Mouse (Mus musculus) heart, postnatal 36 days (tissue): Measurements from ENCODE around the gene Lpcat3. TPM values are rescaled to one million over a fixed set of nuclear protein-coding genes. Genes with fewer than 3 reads are reported as not detected.

ENCODE experiments used
- DNase-seq, 2 experiments: peaks; one replicate each; pipeline ENCODE4 v3.0.0; 2021 to 2022
- intact Hi-C: fragments of 180-260 bp; cut with DNase I; formaldehyde crosslinking; loops from one replicate; pipeline ENCODE4 v1.15.1; 2025
- microRNA-seq, 2 experiments: library from miRNA; unstranded; fragments of <30 nt; microRNA quantifications; one replicate each; pipeline ENCODE4 v1.2.0; 2021; ENCODE audit warnings: borderline number of aligned reads in 2 of 2
- total RNA-seq, 2 experiments: library from RNA; stranded (reverse); gene quantifications; 2 replicates each; pipeline ENCODE4 v1.2.3; 2021

Lpcat3 gene
- total RNA-seq, 2 experiments from 2014 or later = 51.6 TPM

- intact Hi-C loops = no loop called here
- peak in 1 of 2 experiments; percentile 7 for DNase-seq
These were observed 84.1 kb downstream of the Lpcat3 start for GRCm38 (mm10) chr6:124746654-124747632.

DNA sequence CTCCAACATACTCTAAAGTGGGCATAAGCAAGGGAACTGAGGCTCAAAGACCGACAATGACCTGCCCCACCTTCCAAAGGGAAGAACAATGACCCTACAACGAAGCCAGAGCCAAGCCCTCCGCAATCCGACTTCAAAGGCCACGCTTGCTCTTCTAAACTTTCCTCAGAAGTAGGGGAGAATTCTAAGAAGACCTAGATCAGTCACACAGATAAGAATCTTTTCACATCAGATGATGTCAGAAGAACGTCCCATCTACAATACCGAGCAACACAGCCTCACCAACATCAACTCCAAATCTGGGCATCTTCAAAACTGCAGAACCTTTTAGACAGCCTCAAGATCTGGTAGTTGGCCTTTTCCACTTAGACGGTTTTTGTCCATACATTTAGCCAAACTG, 87.6 kb downstream of the Lpcat3 start:
- no peak for DNase-seq
- intact Hi-C loops = loop anchor here (10.0 kb wide), 1 partner anchor 336 kb away; the partner anchor contains the start of gene Pex5

GRCm38 (mm10) chr6:124753861-124754260, 91.0 kb downstream of the Lpcat3 start:
- intact Hi-C loops = loop anchor here (10.0 kb wide), 1 partner anchor 339 kb away; the partner anchor contains the start of gene Pex5
- DNase-seq = no peak

Small RNA genes lying within 50 kb of the gene (microRNA-seq; reads per million reads assigned to microRNA genes)
- 15.2 to 16.8 reads per million in 2 experiments for gene Mir141
- gene Mir200c = 336 to 416 reads per million in 2 experiments

Other genes with a start within 250 kb of the Lpcat3 start
- 10 to 100 TPM; 26.9 to 28.7 TPM for gene Pex5, start 248.0 kb upstream of the Lpcat3 start, total RNA-seq
- 1 to 10 TPM in 1 of 2 experiments, under 1 TPM in 1; 0.73 to 2.1 TPM for gene Clstn3, start 198.2 kb upstream of the Lpcat3 start, total RNA-seq
- 1 to 10 TPM; 1.2 TPM for gene C1rl, start 169.9 kb upstream of the Lpcat3 start, total RNA-seq
- gene C1ra, start 150.6 kb upstream of the Lpcat3 start, total RNA-seq = 10 to 100 TPM; 13.7 TPM
- gene C1s1, start 120.7 kb upstream of the Lpcat3 start, total RNA-seq = 10 to 100 TPM; 21.3 to 23.1 TPM
- gene C1rb, start 92.7 kb upstream of the Lpcat3 start, total RNA-seq = 1 to 10 TPM; 1.4 TPM
- under 1 TPM; 0.53 to 0.57 TPM for gene C1s2, start 26.9 kb upstream of the Lpcat3 start, total RNA-seq
- 10 to 100 TPM; 64.4 to 73.8 TPM for gene Emg1, start 49.2 kb downstream of the Lpcat3 start, total RNA-seq
- gene Phb2, start 49.3 kb downstream of the Lpcat3 start, total RNA-seq = 100 to 1,000 TPM; 311 to 336 TPM
- gene Ptpn6, start 75.7 kb downstream of the Lpcat3 start, total RNA-seq = 1 to 10 TPM; 2.9 to 4.2 TPM
- gene Grcc10, start 78.3 kb downstream of the Lpcat3 start, total RNA-seq = 100 to 1,000 TPM; 285 to 321 TPM
- gene Gm45234, start 93.0 kb downstream of the Lpcat3 start, total RNA-seq = under 1 TPM in 1 of 2 experiments, not detected in 1; 0.41 TPM
- gene Atn1, start 93.5 kb downstream of the Lpcat3 start, total RNA-seq = 10 to 100 TPM; 41.0 to 46.4 TPM
- gene Eno2, start 106.6 kb downstream of the Lpcat3 start, total RNA-seq = 1 to 10 TPM; 2.2 to 2.9 TPM
- gene Lrrc23, start 116.7 kb downstream of the Lpcat3 start, total RNA-seq = not detected
- gene Spsb2, start 145.6 kb downstream of the Lpcat3 start, total RNA-seq = 1 to 10 TPM; 3.6 to 4.9 TPM
- 100 to 1,000 TPM; 830 to 887 TPM for gene Tpi1, start 151.3 kb downstream of the Lpcat3 start, total RNA-seq
- gene Usp5, start 166.5 kb downstream of the Lpcat3 start, total RNA-seq = 10 to 100 TPM; 74.0 to 85.5 TPM
- under 1 TPM; 0.49 to 0.83 TPM for gene Cdca3, start 166.5 kb downstream of the Lpcat3 start, total RNA-seq
- 1 to 10 TPM; 5.1 to 5.9 TPM for gene Gnb3, start 177.2 kb downstream of the Lpcat3 start, total RNA-seq
- 10 to 100 TPM; 10.7 to 11.6 TPM for gene P3h3, start 194.7 kb downstream of the Lpcat3 start, total RNA-seq
- under 1 TPM; 0.72 to 0.98 TPM for gene Gpr162, start 201.0 kb downstream of the Lpcat3 start, total RNA-seq
- under 1 TPM; 0.72 to 0.76 TPM for gene Cd4, start 225.2 kb downstream of the Lpcat3 start, total RNA-seq
- under 1 TPM; 0.19 to 0.43 TPM for gene Lag3, start 248.7 kb downstream of the Lpcat3 start, total RNA-seq